Mouse (Mus musculus) hindbrain, embryonic 13.5 days (tissue): ENCODE measurements around the gene Shank1. TPM values are rescaled to one million over a fixed set of nuclear protein-coding genes. Genes with fewer than 3 reads are reported as not detected.

ENCODE experiments used
- ATAC-seq: fragments of 200-750 bp; cut with Nextera tagmentation; 2 replicates; pipeline ENCODE4 v1.8.0; 2017; ENCODE audit warnings: moderate TSS enrichment; ENCODE audit not compliant: low FRiP score
- H3K27ac ChIP-seq: fragments of 300-500 bp; sonication (generic); 2 replicates; pipeline ENCODE4 v1.5.1; 2015; ENCODE audit warnings: inconsistent platforms, mild to moderate bottlenecking, moderate library complexity
- H3K27me3 ChIP-seq: fragments of 300-500 bp; sonication (generic); 2 replicates; pipeline ENCODE4 v1.6.1; 2015; ENCODE audit warnings: mild to moderate bottlenecking, inconsistent platforms
- H3K36me3 ChIP-seq: fragments of 300-500 bp; sonication (generic); 2 replicates; pipeline ENCODE4 v1.6.1; 2015; ENCODE audit warnings: mild to moderate bottlenecking, inconsistent platforms
- H3K4me1 ChIP-seq: fragments of 300-500 bp; sonication (generic); replicated peaks from 2 replicates; pipeline ENCODE4 v1.6.1; 2015; ENCODE audit warnings: inconsistent platforms
- H3K4me2 ChIP-seq: fragments of 300-500 bp; sonication (generic); 2 replicates; pipeline ENCODE4 v1.6.1; 2015; ENCODE audit warnings: inconsistent platforms, mild to moderate bottlenecking, moderate library complexity
- H3K4me3 ChIP-seq: fragments of 300-500 bp; sonication (generic); 2 replicates; pipeline ENCODE4 v1.5.1; 2015; ENCODE audit warnings: mild to moderate bottlenecking, inconsistent platforms
- H3K9ac ChIP-seq: fragments of 300-500 bp; sonication (generic); 2 replicates; pipeline ENCODE4 v1.6.1; 2015; ENCODE audit warnings: mild to moderate bottlenecking, inconsistent platforms
- H3K9me3 ChIP-seq: fragments of 300-500 bp; sonication (generic); 2 replicates; pipeline ENCODE4 v1.6.1; 2016; ENCODE audit warnings: inconsistent platforms
- WGBS: fragments of 180-500 bp; shearing (Covaris S2); methylation state at CpG from one replicate; pipeline ENCODE4 v1.1.7; 2015; 5-methylcytosine and 5-hydroxymethylcytosine counted together
- polyA plus RNA-seq: library from polyadenylated mRNA; unstranded; fragments of >200 nt; fragmentation: Nextera tagmentation; extraction: Ambion mirVana; gene quantifications from 2 replicates; pipeline ENCODE4 v1.2.1, GENCODE M21; 2015

Gene Shank1
- polyA plus RNA-seq, 1 experiment from 2014 or later: 31.7 TPM

DNA sequence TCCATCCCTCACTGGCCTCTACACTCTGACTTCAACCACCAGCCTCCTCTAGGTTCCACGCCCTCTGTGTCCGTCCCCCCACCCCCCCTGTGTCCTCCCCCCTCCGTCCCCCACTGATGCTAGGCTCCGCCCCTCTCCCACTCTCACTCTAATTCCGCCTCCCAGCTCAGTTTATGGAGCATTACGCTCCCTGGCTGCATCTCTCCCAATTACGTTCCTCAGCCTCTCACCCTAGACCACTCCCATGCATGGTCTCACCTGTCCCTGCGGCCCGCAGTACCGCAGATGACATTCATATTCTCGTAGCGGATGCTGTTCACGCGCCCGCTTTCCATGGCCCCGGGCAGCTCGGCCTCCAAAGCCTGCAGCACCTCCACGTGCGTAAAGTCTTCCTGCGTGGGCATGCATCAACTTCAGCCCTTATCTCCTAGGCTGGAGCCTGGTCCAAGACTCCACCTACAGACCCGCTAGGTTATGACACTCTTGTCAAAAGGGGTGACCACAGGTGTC is 50.8 kb downstream of the Shank1 start:
- H3K4me1 ChIP-seq: peaks cover 39% of the 10 kb centered on the region
- H3K9me3 ChIP-seq: no peaks in the 10 kb centered on the region
- peak overlapping the region; percentile 95 for H3K27ac ChIP-seq
- peak; percentile 34 for ATAC-seq
- 6% methylated on average over 21 of the region's 21 CpGs for WGBS
- peak overlapping the region; percentile 89 for H3K4me2 ChIP-seq
- H3K27me3 ChIP-seq: peaks cover 37% of the 10 kb centered on the region
- H3K4me3 ChIP-seq: peak overlapping the region; percentile 48
- H3K36me3 ChIP-seq: peaks cover 5% of the 10 kb centered on the region
- H3K9ac ChIP-seq: peak overlapping the region; percentile 77

DNA sequence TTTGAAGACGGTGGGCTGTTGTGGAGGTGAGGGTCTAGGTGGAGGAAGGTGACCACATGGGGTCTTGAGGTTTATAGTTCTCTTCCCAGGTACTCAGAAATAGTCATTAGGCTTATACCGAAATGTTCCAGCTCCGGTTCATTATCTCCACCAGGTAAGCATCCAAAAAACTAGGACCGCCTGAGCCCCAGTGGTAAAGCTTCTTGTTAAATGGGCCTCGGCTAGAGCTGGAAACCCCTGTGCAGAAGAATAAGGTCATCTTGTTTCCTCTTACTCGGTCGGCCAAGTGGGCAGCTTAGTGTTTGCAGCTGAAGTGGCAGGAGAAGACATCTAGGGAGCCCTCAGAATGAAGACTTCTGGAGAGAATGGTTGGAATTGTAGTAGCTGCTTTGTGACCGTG is 62.6 kb downstream of the Shank1 start:
- Histone ChIP-seq H3K4me3 (no peak overlapping the region), H3K9me3 (no peaks in the 10 kb centered on the region), H3K9ac (no peak overlapping the region), H3K27me3 (0 out of 2 replicates have a peak, but pooled peaks cover 3% of the 10 kb centered on the region), H3K36me3 (no peaks in the 10 kb centered on the region), H3K27ac (no peak overlapping the region), H3K4me2 (no peak overlapping the region), H3K4me1 (peaks cover 17% of the 10 kb centered on the region)
- WGBS: 92% methylated on average over 8 of the region's 8 CpGs
- no peak for ATAC-seq

DNA sequence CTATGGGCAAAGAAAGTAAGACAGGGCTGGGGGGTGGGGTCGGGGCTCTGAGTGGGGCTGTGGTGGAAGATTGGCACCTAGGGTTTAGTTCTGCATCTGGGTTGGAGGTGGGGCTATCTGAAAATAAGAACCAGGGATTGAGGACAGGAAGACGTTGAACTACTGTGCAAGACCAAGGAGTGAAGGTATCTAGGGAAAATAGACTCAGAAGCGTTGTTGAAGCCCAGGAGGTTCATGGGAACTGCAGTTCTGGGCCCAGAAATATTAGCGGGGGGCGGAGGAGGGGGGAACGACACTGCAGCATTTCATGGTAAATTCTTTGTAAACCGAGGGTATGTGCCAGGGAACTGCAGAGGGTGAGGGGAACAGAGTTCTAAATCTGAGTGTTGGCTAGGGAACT is 63.4 kb downstream of the Shank1 start:
- Histone ChIP-seq H3K4me3 (peak overlapping the region; percentile 58), H3K9me3 (no peaks in the 10 kb centered on the region), H3K4me2 (peak overlapping the region; percentile 82), H3K9ac (peak overlapping the region; percentile 79), H3K27ac (no peak overlapping the region), H3K36me3 (no peaks in the 10 kb centered on the region), H3K27me3 (0 out of 2 replicates have a peak, but pooled peaks cover 3% of the 10 kb centered on the region), H3K4me1 (peaks cover 17% of the 10 kb centered on the region)
- ATAC-seq: peak; percentile 47
- WGBS: 13% methylated on average over 7 of the region's 7 CpGs

DNA sequence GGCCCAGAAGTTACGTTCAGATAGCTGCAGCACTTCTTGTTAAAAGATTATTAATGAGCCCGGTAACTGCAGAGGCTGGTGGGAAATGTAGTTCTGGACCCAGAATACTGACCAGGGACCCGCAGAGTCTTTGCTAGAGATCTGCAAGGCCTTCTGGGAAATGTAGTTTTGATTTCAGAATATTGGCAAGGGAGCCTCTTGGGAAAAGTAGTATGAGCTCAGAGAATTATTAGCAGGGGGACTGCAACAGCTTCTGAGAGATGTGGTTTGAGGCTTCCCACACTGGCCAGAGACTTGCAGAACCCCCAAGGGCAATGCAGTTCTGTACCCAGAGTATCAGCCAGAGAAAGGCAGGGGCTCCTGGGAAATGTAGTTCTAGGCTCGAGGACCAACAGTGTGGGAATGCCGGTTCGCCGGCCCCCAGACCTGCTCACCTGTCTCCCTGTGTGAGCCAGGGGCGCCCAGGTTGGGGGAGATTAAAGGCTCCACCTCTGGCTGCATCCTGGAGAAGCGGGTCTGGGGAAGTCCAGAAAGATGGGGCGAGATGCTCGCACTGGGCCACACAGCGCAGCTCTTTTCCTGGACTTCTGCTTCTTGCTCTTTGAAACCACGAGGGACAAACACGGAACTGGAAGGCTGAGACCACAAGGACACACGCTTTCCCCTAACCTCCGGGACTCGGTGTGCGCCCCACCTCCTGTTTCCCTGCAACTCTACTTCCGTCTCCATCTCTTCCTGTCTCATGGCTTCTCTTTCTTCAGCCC is 64.0 kb downstream of the Shank1 start:
- Histone ChIP-seq H3K4me1 (peaks cover 17% of the 10 kb centered on the region), H3K27ac (peak overlapping the region; percentile 85), H3K4me2 (peak overlapping the region; percentile 82), H3K4me3 (peak overlapping the region; percentile 58), H3K9me3 (no peaks in the 10 kb centered on the region), H3K36me3 (no peaks in the 10 kb centered on the region), H3K9ac (peak overlapping the region; percentile 79), H3K27me3 (0 out of 2 replicates have a peak, but pooled peaks cover 3% of the 10 kb centered on the region)
- WGBS: under 1% methylated on average over 19 of the region's 19 CpGs
- ATAC-seq: peak; percentile 91

DNA sequence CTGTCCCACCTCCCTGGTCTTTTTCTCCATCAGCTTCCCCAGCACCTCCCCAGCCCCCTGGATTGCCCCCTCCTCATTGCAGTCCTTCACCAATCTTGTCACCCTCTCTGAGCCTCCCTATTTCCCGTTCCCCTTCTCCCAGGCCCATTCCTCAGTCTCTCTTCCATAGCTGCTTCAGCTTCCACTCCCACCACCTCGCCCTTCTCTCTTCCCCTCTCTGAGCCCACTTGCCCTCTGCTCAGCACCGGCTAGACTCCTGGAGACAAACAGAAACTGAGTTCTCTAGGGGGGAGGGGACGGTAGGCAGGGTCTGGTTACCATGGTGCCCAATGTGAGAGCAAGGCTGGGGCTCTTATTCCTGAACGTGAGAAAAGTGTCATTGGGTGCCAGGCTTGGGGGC is 64.7 kb downstream of the Shank1 start:
- H3K4me2 ChIP-seq: peak overlapping the region; percentile 82
- H3K27ac ChIP-seq: peak overlapping the region; percentile 85
- 0% methylated on average over 5 of the region's 5 CpGs for WGBS

DNA sequence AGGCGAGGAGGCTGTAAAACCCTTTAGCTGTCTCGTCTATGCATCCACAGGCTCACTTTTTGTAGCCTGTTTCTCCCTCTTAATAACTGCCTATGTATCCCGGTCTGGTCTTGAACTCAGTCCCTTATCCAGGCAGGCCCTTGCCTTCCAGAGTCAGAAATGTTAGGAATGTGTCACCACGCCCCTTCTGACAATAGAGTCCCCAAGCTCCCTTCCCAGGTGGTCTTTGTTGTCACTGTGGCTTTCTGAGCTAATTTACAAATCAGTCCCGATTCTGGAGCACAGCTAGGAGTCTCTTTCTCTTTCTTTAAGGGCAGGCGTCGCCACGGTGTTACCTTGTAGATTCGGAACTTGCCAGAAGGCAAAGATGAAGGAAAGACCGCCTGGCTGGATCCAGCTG is 65.2 kb downstream of the Shank1 start:
- Histone ChIP-seq H3K27me3 (0 out of 2 replicates have a peak, but pooled peaks cover 3% of the 10 kb centered on the region), H3K9me3 (no peaks in the 10 kb centered on the region), H3K4me2 (peak overlapping the region; percentile 82), H3K27ac (peak overlapping the region; percentile 85), H3K36me3 (no peaks in the 10 kb centered on the region), H3K4me1 (peaks cover 17% of the 10 kb centered on the region), H3K9ac (peak overlapping the region; percentile 79), H3K4me3 (peak overlapping the region; percentile 58)
- WGBS: 4% methylated on average over 10 of the region's 10 CpGs
- ATAC-seq: no peak

More for the DNA sequence above, 64.7 kb downstream of the Shank1 start:
- ATAC-seq: peak; percentile 22
- H3K36me3 ChIP-seq: no peaks in the 10 kb centered on the region
- H3K4me1 ChIP-seq: peaks cover 17% of the 10 kb centered on the region
- peak overlapping the region; percentile 58 for H3K4me3 ChIP-seq
- H3K9ac ChIP-seq: peak overlapping the region; percentile 79
- no peaks in the 10 kb centered on the region for H3K9me3 ChIP-seq
- 0 out of 2 replicates have a peak, but pooled peaks cover 3% of the 10 kb centered on the region for H3K27me3 ChIP-seq

DNA sequence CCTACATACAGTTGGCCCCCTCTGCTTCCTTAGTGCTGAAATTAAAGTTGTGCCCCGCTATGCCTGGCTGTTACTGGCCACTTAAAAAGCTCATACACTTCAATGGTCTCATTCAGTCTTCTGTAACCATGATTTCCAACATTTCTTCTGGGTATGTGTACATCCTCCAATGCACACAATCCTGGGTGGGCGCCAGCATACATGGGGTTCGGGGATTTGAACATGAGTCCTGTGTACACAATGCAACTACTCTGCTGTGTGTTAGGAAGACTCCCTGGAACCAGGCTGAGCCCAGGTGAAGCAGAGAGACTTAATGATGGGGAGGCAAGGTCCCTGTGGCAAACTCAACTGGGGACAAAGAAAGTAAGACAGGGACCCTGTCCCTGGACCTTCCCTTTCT is 65.7 kb downstream of the Shank1 start:
- Histone ChIP-seq H3K4me2 (no peak overlapping the region), H3K9ac (no peak overlapping the region), H3K4me1 (peaks cover 17% of the 10 kb centered on the region), H3K4me3 (no peak overlapping the region), H3K27ac (no peak overlapping the region), H3K27me3 (0 out of 2 replicates have a peak, but pooled peaks cover 3% of the 10 kb centered on the region), H3K9me3 (no peaks in the 10 kb centered on the region), H3K36me3 (no peaks in the 10 kb centered on the region)
- WGBS: 62% methylated on average over 3 of the region's 3 CpGs
- ATAC-seq: no peak

DNA sequence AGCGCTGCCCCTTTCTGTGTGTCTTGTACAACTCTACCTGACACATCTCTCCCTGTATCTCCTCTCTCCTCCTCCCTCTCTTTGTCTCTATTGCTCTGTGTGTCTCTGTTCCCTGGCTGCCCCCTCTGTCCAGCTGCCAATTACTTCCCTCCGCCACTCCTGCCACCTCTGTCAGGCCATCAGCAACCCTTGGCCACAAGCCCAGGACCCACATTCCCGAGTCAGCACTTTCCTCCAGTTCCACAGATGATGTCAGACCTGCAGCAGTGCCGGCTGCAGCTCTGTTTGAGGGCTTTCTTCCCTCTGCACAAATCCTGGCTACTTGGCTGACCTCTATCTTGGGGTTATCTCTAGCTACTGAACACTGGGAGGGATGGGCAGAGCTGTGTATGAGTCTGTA is 68.2 kb downstream of the Shank1 start:
- H3K27ac ChIP-seq: no peak overlapping the region
- H3K4me3 ChIP-seq: no peak overlapping the region
- WGBS: 50% methylated on average over 4 of the region's 4 CpGs
- no peaks in the 10 kb centered on the region for H3K36me3 ChIP-seq
- H3K27me3 ChIP-seq: 0 out of 2 replicates have a peak, but pooled peaks cover 3% of the 10 kb centered on the region
- no peak for ATAC-seq
- H3K4me2 ChIP-seq: no peak overlapping the region
- no peak overlapping the region for H3K9ac ChIP-seq
- peaks cover 29% of the 10 kb centered on the region for H3K4me1 ChIP-seq
- no peaks in the 10 kb centered on the region for H3K9me3 ChIP-seq

DNA sequence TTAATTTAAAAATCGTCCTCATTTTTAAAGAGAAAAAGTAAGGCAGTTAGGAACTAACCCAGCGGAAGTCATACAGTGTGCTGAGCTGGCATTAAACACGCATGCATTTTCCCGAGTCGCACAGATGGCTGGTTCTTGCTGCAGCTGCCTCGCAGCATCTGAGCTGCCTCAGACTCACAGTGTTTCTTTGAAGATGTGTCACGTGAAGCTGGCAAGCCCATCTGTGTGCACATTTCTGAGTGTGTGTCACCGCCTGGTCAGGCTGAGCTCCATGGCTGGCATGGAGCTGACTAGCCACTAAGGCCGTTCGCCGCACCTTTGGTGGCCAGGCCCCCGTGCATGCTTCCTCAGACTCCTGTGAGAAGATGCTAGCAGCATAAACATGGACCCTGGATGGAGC is 72.5 kb downstream of the Shank1 start:
- H3K4me3 ChIP-seq: no peak overlapping the region
- no peak overlapping the region for H3K4me2 ChIP-seq
- no peak overlapping the region for H3K9ac ChIP-seq
- H3K36me3 ChIP-seq: no peaks in the 10 kb centered on the region
- peaks cover 32% of the 10 kb centered on the region for H3K4me1 ChIP-seq
- H3K9me3 ChIP-seq: no peaks in the 10 kb centered on the region
- H3K27me3 ChIP-seq: peaks cover 17% of the 10 kb centered on the region
- ATAC-seq: no peak
- 60% methylated on average over 12 of the region's 12 CpGs for WGBS
- peak overlapping the region; percentile 85 for H3K27ac ChIP-seq

DNA sequence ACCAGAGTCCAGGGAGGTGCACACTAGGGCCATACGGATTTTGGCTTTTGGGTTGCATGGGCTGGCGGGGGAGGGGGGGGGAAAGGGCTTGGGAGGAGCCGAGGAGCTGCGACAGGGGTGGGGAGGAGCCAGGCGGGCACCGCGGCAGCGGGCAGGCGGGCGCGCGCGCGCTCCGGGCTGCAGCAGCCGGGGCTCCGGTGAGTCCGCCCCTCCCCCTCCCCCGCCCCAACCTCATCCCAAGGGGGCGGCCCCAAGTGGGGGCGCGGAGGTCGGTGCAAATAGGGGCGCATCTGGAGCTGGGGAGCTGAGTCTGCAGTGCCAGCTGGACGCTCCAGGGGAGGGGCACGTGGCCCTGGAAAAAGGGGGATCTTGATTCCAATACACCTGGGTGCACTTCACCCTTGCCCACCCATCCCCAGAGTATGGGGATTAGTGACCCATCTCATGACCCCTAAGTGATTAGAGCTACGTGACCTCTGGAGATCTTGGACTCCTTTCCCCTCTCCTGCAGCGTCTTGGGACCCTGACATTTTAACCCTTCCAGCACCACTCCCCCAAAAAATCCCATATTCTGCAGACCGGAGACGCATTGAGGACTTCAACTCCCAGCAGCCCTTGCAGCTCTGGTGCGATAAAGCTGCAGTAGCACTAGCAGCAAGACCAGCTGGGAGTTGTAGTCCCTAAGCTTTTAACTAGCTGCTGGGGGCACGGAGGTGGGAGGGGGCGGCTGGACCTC is 74.1 kb downstream of the Shank1 start, which contains the start of gene Syt3:
Syt3 (plus strand) TSS at position 123 of the 736 bp plus-strand sequence.
- no peaks in the 10 kb centered on the region for H3K36me3 ChIP-seq
- H3K9me3 ChIP-seq: no peaks in the 10 kb centered on the region
- peaks cover 32% of the 10 kb centered on the region for H3K4me1 ChIP-seq
- peak within 1 kb of the TSS; percentile 80 for H3K9ac ChIP-seq
- H3K27me3 ChIP-seq: peaks cover 26% of the 10 kb centered on the region
- peak within 1 kb of the TSS; percentile 85 for H3K27ac ChIP-seq
- under 1% methylated on average over 24 of the region's 33 CpGs for WGBS
- peak; percentile 90 for ATAC-seq
- H3K4me2 ChIP-seq: peak within 1 kb of the TSS; percentile 87
- H3K4me3 ChIP-seq: peak within 1 kb of the TSS; percentile 55

DNA sequence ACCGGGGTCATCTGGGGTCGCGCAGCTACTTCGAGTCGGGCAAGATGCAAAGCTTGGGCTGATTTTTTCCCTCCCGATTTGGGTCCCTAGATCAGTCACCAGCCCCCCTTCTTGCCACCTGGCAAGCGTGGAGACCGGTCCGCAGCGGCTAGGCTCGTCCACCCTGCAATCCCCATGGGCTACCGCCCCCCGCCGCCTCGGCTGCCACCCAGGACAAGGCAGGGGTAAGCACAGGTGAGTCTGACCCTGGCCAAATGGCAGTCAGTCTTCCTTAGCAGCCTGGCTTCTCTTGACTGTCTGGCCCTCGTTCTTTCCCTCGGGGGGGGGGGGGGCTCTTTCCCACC is 74.6 kb downstream of the Shank1 start:
- no peaks in the 10 kb centered on the region for H3K9me3 ChIP-seq
- H3K4me2 ChIP-seq: peak overlapping the region; percentile 87
- H3K27me3 ChIP-seq: peaks cover 26% of the 10 kb centered on the region
- peaks cover 32% of the 10 kb centered on the region for H3K4me1 ChIP-seq
- peak overlapping the region; percentile 55 for H3K4me3 ChIP-seq
- H3K27ac ChIP-seq: no peak overlapping the region
- H3K36me3 ChIP-seq: no peaks in the 10 kb centered on the region
- peak overlapping the region; percentile 80 for H3K9ac ChIP-seq
- 0% methylated on average over 17 of the region's 17 CpGs for WGBS
- peak; percentile 74 for ATAC-seq

DNA sequence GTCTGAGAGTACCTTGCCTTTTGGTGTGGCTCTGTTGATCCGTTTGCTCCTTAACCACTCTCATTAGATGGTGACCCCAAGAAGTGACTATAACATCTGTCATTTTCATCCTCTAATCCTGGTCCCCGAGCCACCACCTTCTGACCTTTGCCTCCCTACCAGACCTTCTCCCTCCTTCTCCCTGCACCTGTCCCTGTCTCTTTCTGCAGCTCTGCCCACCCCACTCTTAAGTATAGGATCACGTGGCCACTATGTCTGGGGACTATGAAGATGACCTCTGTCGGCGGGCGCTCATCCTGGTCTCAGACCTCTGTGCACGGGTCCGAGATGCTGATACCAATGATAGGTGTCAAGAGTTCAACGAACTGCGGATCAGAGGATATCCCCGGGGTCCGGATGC is 75.7 kb downstream of the Shank1 start, which contains the start of gene 1700008O03Rik:
1700008O03Rik (minus strand) TSS at position 101 of the 400 bp plus-strand sequence.
- 83% methylated on average over 12 of the region's 12 CpGs for WGBS
- Histone ChIP-seq H3K36me3 (no peaks in the 10 kb centered on the region), H3K4me2 (peak within 1 kb of the TSS; percentile 87), H3K9ac (peak within 1 kb of the TSS; percentile 80), H3K4me3 (peak within 1 kb of the TSS; percentile 55), H3K9me3 (no peaks in the 10 kb centered on the region), H3K4me1 (peaks cover 32% of the 10 kb centered on the region), H3K27me3 (peaks cover 26% of the 10 kb centered on the region), H3K27ac (no peak within 1 kb of the TSS)
- ATAC-seq: no peak
